In the genomic region with DNA sequence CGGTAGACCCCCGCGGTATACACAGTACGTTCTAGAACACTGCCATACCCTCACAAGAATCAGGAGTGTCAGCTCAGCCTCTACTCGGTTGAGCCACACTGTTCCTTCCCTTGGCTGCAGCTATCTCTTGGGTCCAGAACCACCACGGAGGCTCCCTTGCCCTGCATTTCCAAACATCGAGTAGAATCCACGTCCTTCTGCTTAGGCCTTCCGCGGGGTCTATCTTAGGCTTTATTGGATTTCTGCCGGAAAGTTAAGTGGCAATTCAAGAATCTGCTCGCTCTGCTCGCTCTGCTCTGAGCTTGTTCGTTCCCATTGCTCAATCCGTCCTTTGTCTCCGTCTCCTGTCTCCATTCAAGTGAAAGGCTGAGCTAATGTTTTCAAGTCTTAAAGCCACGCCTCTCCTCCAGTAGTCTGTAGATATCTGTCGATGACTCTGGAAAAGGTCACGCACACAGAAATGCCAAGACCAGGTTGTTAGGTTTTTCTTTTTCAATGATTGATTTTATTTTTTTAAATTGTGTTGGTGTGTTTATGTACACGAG, we compare ENCODE assay signal across 18 mouse cellular contexts. TPM values are rescaled to one million over a fixed set of nuclear protein-coding genes. Genes with fewer than 3 reads are reported as not detected.
A peak's percentile ranks its signal among the peaks of the same experiment; 100 is the strongest.
DNase-seq lines count a peak whose midpoint lies in the region; ATAC-seq and TF ChIP-seq lines count a peak whose summit lies in the region.
"Had no signal": no experiment of that assay in that cellular context is flagged by ENCODE, and none has a peak within 500 bp of the region (broad histone marks: within the 10 kb centered on the region; RNA-seq: fewer than 3 reads in every experiment).

No protein-coding gene starts in this region.

- H3K9ac ChIP-seq in midbrain, embryonic 14.5 days (replicated peaks; ENCODE audit: low read length), result no peak overlapping the region
- H3K9ac ChIP-seq in midbrain, embryonic 16.5 days (ENCODE audit: low read depth, low read length), result no peak overlapping the region
- 0 out of 2 replicates have a peak overlapping the region, but pooled peaks have one; percentile 22 for H3K9ac ChIP-seq in intestine, postnatal 0 days (ENCODE audit: low read depth, low read length)
- H3K9ac ChIP-seq: embryonic facial prominence, embryonic 12.5 days; limb, embryonic 12.5 days; neural tube, embryonic 15.5 days had no signal

- H3K4me3 ChIP-seq in midbrain, embryonic 14.5 days (replicated peaks; ENCODE audit: low read depth, low read length), result no peak overlapping the region
- no peak overlapping the region for H3K4me3 ChIP-seq in midbrain, embryonic 16.5 days (ENCODE audit: low read depth, low read length)
- peak overlapping the region; percentile 16; the same call in 1 of the 2 replicates for H3K4me3 ChIP-seq in intestine, postnatal 0 days (ENCODE audit: low read depth, low read length)
- H3K4me3 ChIP-seq: embryonic facial prominence, embryonic 12.5 days; limb, embryonic 12.5 days; neural tube, embryonic 15.5 days had no signal

- no peaks in the 10 kb centered on the region for H3K36me3 ChIP-seq in midbrain, embryonic 14.5 days (ENCODE audit: control insufficient read depth, insufficient read depth, low read length)
- H3K36me3 ChIP-seq in midbrain, embryonic 16.5 days (ENCODE audit: control insufficient read depth, insufficient read depth, low read length), result no peaks in the 10 kb centered on the region
- no peaks in the 10 kb centered on the region for H3K36me3 ChIP-seq in intestine, postnatal 0 days (ENCODE audit: control insufficient read depth, insufficient read depth)
- H3K36me3 ChIP-seq: embryonic facial prominence, embryonic 12.5 days; G1E; limb, embryonic 12.5 days; neural tube, embryonic 15.5 days had no signal

- no peak for ATAC-seq in midbrain, embryonic 14.5 days (ENCODE audit: low FRiP score, low TSS enrichment)
- ATAC-seq in midbrain, embryonic 16.5 days, result no peak
- peak; percentile 66 for ATAC-seq in intestine, postnatal 0 days

- no peaks in the 10 kb centered on the region for H3K27me3 ChIP-seq in midbrain, embryonic 14.5 days (ENCODE audit: control insufficient read depth, insufficient read depth, low read length)
- no peaks in the 10 kb centered on the region for H3K27me3 ChIP-seq in midbrain, embryonic 16.5 days (ENCODE audit: control insufficient read depth, insufficient read depth, low read depth, low read length)
- H3K27me3 ChIP-seq in intestine, postnatal 0 days (replicated peaks; ENCODE audit: control insufficient read depth, insufficient read depth, low read length), result no peaks in the 10 kb centered on the region
- H3K27me3 ChIP-seq: embryonic facial prominence, embryonic 12.5 days; limb, embryonic 12.5 days; neural tube, embryonic 15.5 days had no signal

- no peak overlapping the region for H3K4me2 ChIP-seq in midbrain, embryonic 14.5 days (ENCODE audit: low read length)
- H3K4me2 ChIP-seq in midbrain, embryonic 16.5 days (ENCODE audit: low read length), result no peak overlapping the region
- peak overlapping the region; percentile 57 for H3K4me2 ChIP-seq in intestine, postnatal 0 days (replicated peaks; ENCODE audit: low read depth)
- H3K4me2 ChIP-seq: embryonic facial prominence, embryonic 12.5 days; heart, embryonic 11.5 days; limb, embryonic 12.5 days; neural tube, embryonic 15.5 days had no signal

- DNase-seq in embryo, embryonic 10 days (ENCODE audit: low spot score), result peak; percentile 31
- DNase-seq in embryo, embryonic 9.5 days (ENCODE audit: extremely low spot score), result no peak
- DNase-seq in midbrain, embryonic 14.5 days, result peak; percentile 48
- no peak for DNase-seq in kidney, postnatal 4 days
- no peak for DNase-seq in gastrocnemius, postnatal 25 days
- DNase-seq in gastrocnemius, adult 18-20 months (ENCODE audit: low spot score), result no peak
- DNase-seq: cerebellum, adult 8-10 months; kidney, adult 18-20 months; kidney, postnatal 36 days had no signal

- H3K9me3 ChIP-seq in midbrain, embryonic 14.5 days (ENCODE audit: control insufficient read depth, low read length), result no peaks in the 10 kb centered on the region
- H3K9me3 ChIP-seq in midbrain, embryonic 16.5 days (replicated peaks; ENCODE audit: control insufficient read depth, low read length, poor library complexity, severe bottlenecking), result no peaks in the 10 kb centered on the region
- H3K9me3 ChIP-seq in intestine, postnatal 0 days (ENCODE audit: control insufficient read depth), result no peaks in the 10 kb centered on the region
- H3K9me3 ChIP-seq: embryonic facial prominence, embryonic 12.5 days; G1E; limb, embryonic 12.5 days; neural tube, embryonic 15.5 days had no signal

- no peak overlapping the region for H3K27ac ChIP-seq in midbrain, embryonic 14.5 days (replicated peaks; ENCODE audit: low read depth, low read length)
- no peak overlapping the region for H3K27ac ChIP-seq in midbrain, embryonic 16.5 days (ENCODE audit: low read length)
- no peak overlapping the region for H3K27ac ChIP-seq in intestine, postnatal 0 days (ENCODE audit: low read depth, low read length)
- H3K27ac ChIP-seq: embryonic facial prominence, embryonic 12.5 days; limb, embryonic 12.5 days; neural tube, embryonic 15.5 days had no signal

- 41% methylated on average over 20 of the region's 20 CpGs for WGBS in midbrain, embryonic 14.5 days
- 39% methylated on average over 20 of the region's 20 CpGs for WGBS in midbrain, embryonic 16.5 days
- 49% methylated on average over 20 of the region's 20 CpGs for WGBS in intestine, postnatal 0 days

- peaks cover 18% of the 10 kb centered on the region for H3K4me1 ChIP-seq in midbrain, embryonic 14.5 days (ENCODE audit: control insufficient read depth, insufficient read depth, low read length)
- peaks cover 12% of the 10 kb centered on the region for H3K4me1 ChIP-seq in midbrain, embryonic 16.5 days (ENCODE audit: control insufficient read depth, insufficient read depth, low read length)
- peaks cover 8% of the 10 kb centered on the region; the same call in 1 of the 2 replicates for H3K4me1 ChIP-seq in intestine, postnatal 0 days (replicated peaks; ENCODE audit: control insufficient read depth, insufficient read depth, low read length)

- TF ChIP-seq CTCF in intestine, postnatal 0 days (IDR thresholded peaks at IDR 0.05; ENCODE audit: low read depth), result no peak

RNA-seq across cellular contexts. Expression of gene Slc35g2, which starts 9.4 kb away (rescaled TPM):
- polyA plus RNA-seq in midbrain, embryonic 14.5 days (2014; fragmentation: Nextera tagmentation; extraction: Ambion mirVana), result 16.9 and 18.5 TPM in 2 replicates
- polyA plus RNA-seq in midbrain, embryonic 16.5 days (2015; fragmentation: Nextera tagmentation; extraction: Ambion mirVana), result 19.4 and 21.9 TPM in 2 replicates
- 3.1 and 3.2 TPM in 2 replicates for polyA plus RNA-seq in intestine, postnatal 0 days (2015; fragmentation: Nextera tagmentation; extraction: Ambion mirVana)
- total RNA-seq in gastrocnemius, postnatal 25 days (2021), result under 1 TPM; 0.46 to 0.51 TPM
- total RNA-seq in gastrocnemius, adult 18-20 months (2021), result under 1 TPM; 0.46 to 0.78 TPM
- total RNA-seq: hematopoietic stem cell, adult 5-6 weeks; monocyte, adult 5-6 weeks had no signal
- polyA plus RNA-seq: G1E had no signal

RNA-seq across cellular contexts. Expression of gene Stag1, which starts 17.3 kb away (rescaled TPM):
- polyA plus RNA-seq in midbrain, embryonic 14.5 days (2014; fragmentation: Nextera tagmentation; extraction: Ambion mirVana), result 41.3 and 45.2 TPM in 2 replicates
- 26.5 and 32.8 TPM in 2 replicates for polyA plus RNA-seq in midbrain, embryonic 16.5 days (2015; fragmentation: Nextera tagmentation; extraction: Ambion mirVana)
- polyA plus RNA-seq in intestine, postnatal 0 days (2015; fragmentation: Nextera tagmentation; extraction: Ambion mirVana), result 24.6 and 28.5 TPM in 2 replicates
- 10 to 100 TPM; 19.4 to 27.1 TPM for total RNA-seq in gastrocnemius, postnatal 25 days (2021)
- total RNA-seq in gastrocnemius, adult 18-20 months (2021), result 10 to 100 TPM; 19.5 to 26.1 TPM

RNA-seq across cellular contexts. Expression of gene Nck1, which starts 34.3 kb away (rescaled TPM):
- polyA plus RNA-seq in midbrain, embryonic 14.5 days (2014; fragmentation: Nextera tagmentation; extraction: Ambion mirVana), result 61.9 and 69.3 TPM in 2 replicates
- polyA plus RNA-seq in midbrain, embryonic 16.5 days (2015; fragmentation: Nextera tagmentation; extraction: Ambion mirVana), result 62.0 and 65.1 TPM in 2 replicates
- polyA plus RNA-seq in intestine, postnatal 0 days (2015; fragmentation: Nextera tagmentation; extraction: Ambion mirVana), result 45.6 and 46.5 TPM in 2 replicates
- 10 to 100 TPM; 30.5 to 30.9 TPM for total RNA-seq in gastrocnemius, postnatal 25 days (2021)
- 10 to 100 TPM; 25.3 to 34.2 TPM for total RNA-seq in gastrocnemius, adult 18-20 months (2021)

Comparison
In these comparisons a context has a peak if more than half of its experiments do, and no peak if none do; other contexts are left out.
1. DNase-seq: peak in embryo, embryonic 10 days (single experiment) and midbrain, embryonic 14.5 days (single experiment); none in embryo, embryonic 9.5 days (single experiment), kidney, postnatal 4 days (0 of 2), gastrocnemius, postnatal 25 days (single experiment) and gastrocnemius, adult 18-20 months (single experiment).